Mouse (Mus musculus): ENCODE data around the gene Psmb10. TPM values are rescaled to one million over a fixed set of nuclear protein-coding genes. Genes with fewer than 3 reads are reported as not detected.

Psmb10 gene
- polyA plus RNA-seq, 1 experiment from 2014 or later: 93.0 TPM

GRCm38 (mm10) chr8:105890870-105891269 lies 47.4 kb downstream of the Psmb10 start:
- no peak for ATAC-seq
- H3K4me3 ChIP-seq (ENCODE audit: low read length): no peak overlapping the region
- no peaks in the 10 kb centered on the region for H3K9me3 ChIP-seq (ENCODE audit: control insufficient read depth, low read length)
- WGBS: 87% methylated on average over 6 of the region's 6 CpGs
- H3K4me2 ChIP-seq (ENCODE audit: low read length): no peak overlapping the region
- H3K27me3 ChIP-seq (replicated peaks; ENCODE audit: control insufficient read depth, insufficient read depth, low read length): no peaks in the 10 kb centered on the region
- H3K4me1 ChIP-seq (ENCODE audit: control insufficient read depth, insufficient read depth, low read depth, low read length): no peaks in the 10 kb centered on the region
- H3K27ac ChIP-seq (ENCODE audit: low read depth, low read length): no peak overlapping the region
- peaks cover 57% of the 10 kb centered on the region for H3K36me3 ChIP-seq (ENCODE audit: control insufficient read depth, insufficient read depth, low read length)
- H3K9ac ChIP-seq (ENCODE audit: low read depth, low read length): no peak overlapping the region

- WGBS: 91% methylated on average over 12 of the region's 12 CpGs
- ATAC-seq: no peak
- H3K4me1 ChIP-seq (ENCODE audit: control insufficient read depth, insufficient read depth, low read depth, low read length): no peaks in the 10 kb centered on the region
- H3K27me3 ChIP-seq (replicated peaks; ENCODE audit: control insufficient read depth, insufficient read depth, low read length): no peaks in the 10 kb centered on the region
- no peak overlapping the region for H3K4me2 ChIP-seq (ENCODE audit: low read length)
- peaks cover 66% of the 10 kb centered on the region for H3K36me3 ChIP-seq (ENCODE audit: control insufficient read depth, insufficient read depth, low read length)
- H3K9me3 ChIP-seq (ENCODE audit: control insufficient read depth, low read length): no peaks in the 10 kb centered on the region
- no peak overlapping the region for H3K4me3 ChIP-seq (ENCODE audit: low read length)
- no peak overlapping the region for H3K27ac ChIP-seq (ENCODE audit: low read depth, low read length)
- no peak overlapping the region for H3K9ac ChIP-seq (ENCODE audit: low read depth, low read length)
These were observed 48.3 kb downstream of the Psmb10 start for GRCm38 (mm10) chr8:105889756-105890465.

Small RNA genes lying within 50 kb of the gene (microRNA-seq; reads per million reads assigned to microRNA genes)
- gene Mir7074: not detected

Other genes starting within 250 kb of the Psmb10 start
- 91.7 and 96.4 TPM in 2 replicates for gene Acd, start 237.3 kb downstream of the Psmb10 start, polyA plus RNA-seq (2015; fragmentation: Nextera tagmentation; extraction: Ambion mirVana)
- gene Pard6a, start 237.3 kb downstream of the Psmb10 start, polyA plus RNA-seq (2015; fragmentation: Nextera tagmentation; extraction: Ambion mirVana): 62.5 and 63.8 TPM in 2 replicates
- 0.15 and 0.24 TPM in 2 replicates for gene 4933405L10Rik, start 230.8 kb downstream of the Psmb10 start, polyA plus RNA-seq (2015; fragmentation: Nextera tagmentation; extraction: Ambion mirVana)
- gene Enkd1, start 230.2 kb downstream of the Psmb10 start, polyA plus RNA-seq (2015; fragmentation: Nextera tagmentation; extraction: Ambion mirVana): 17.7 and 17.9 TPM in 2 replicates
- gene Gfod2, start 179.8 kb downstream of the Psmb10 start, polyA plus RNA-seq (2015; fragmentation: Nextera tagmentation; extraction: Ambion mirVana): 82.7 and 82.9 TPM in 2 replicates
- gene Ranbp10, start 111.1 kb downstream of the Psmb10 start, polyA plus RNA-seq (2015; fragmentation: Nextera tagmentation; extraction: Ambion mirVana): 8.9 and 9.3 TPM in 2 replicates
- gene Tsnaxip1, start 110.7 kb downstream of the Psmb10 start, polyA plus RNA-seq (2015; fragmentation: Nextera tagmentation; extraction: Ambion mirVana): 0.86 and 1.4 TPM in 2 replicates
- gene Cenpt, start 85.2 kb downstream of the Psmb10 start, polyA plus RNA-seq (2015; fragmentation: Nextera tagmentation; extraction: Ambion mirVana): 52.3 and 54.7 TPM in 2 replicates
- gene Thap11, start 83.3 kb downstream of the Psmb10 start, polyA plus RNA-seq (2015; fragmentation: Nextera tagmentation; extraction: Ambion mirVana): 52.5 and 55.9 TPM in 2 replicates
- gene Nutf2, start 77.9 kb downstream of the Psmb10 start, polyA plus RNA-seq (2015; fragmentation: Nextera tagmentation; extraction: Ambion mirVana): 118 and 158 TPM in 2 replicates
- gene Edc4, start 57.6 kb downstream of the Psmb10 start, polyA plus RNA-seq (2015; fragmentation: Nextera tagmentation; extraction: Ambion mirVana): 47.8 and 54.4 TPM in 2 replicates
- 0.95 and 1.3 TPM in 2 replicates for gene Nrn1l, start 44.9 kb downstream of the Psmb10 start, polyA plus RNA-seq (2015; fragmentation: Nextera tagmentation; extraction: Ambion mirVana)
- 11.0 and 13.3 TPM in 2 replicates for gene Pskh1, start 38.0 kb downstream of the Psmb10 start, polyA plus RNA-seq (2015; fragmentation: Nextera tagmentation; extraction: Ambion mirVana)
- 3.3 and 4.5 TPM in 2 replicates for gene Ctrl, start 4.6 kb downstream of the Psmb10 start, polyA plus RNA-seq (2015; fragmentation: Nextera tagmentation; extraction: Ambion mirVana)
- gene Lcat, start 4.9 kb upstream of the Psmb10 start, polyA plus RNA-seq (2015; fragmentation: Nextera tagmentation; extraction: Ambion mirVana): 6.0 and 9.9 TPM in 2 replicates
- 14.6 and 17.1 TPM in 2 replicates for gene Slc12a4, start 27.7 kb upstream of the Psmb10 start, polyA plus RNA-seq (2015; fragmentation: Nextera tagmentation; extraction: Ambion mirVana)
- gene Dpep3, start 41.0 kb upstream of the Psmb10 start, polyA plus RNA-seq (2015; fragmentation: Nextera tagmentation; extraction: Ambion mirVana): not detected in 2 replicates
- gene Dus2, start 52.9 kb upstream of the Psmb10 start, polyA plus RNA-seq (2015; fragmentation: Nextera tagmentation; extraction: Ambion mirVana): 30.3 and 31.8 TPM in 2 replicates
- gene Dpep2nb, start 67.5 kb upstream of the Psmb10 start, polyA plus RNA-seq (2015; fragmentation: Nextera tagmentation; extraction: Ambion mirVana): not detected in 2 replicates
- gene Ddx28, start 73.4 kb upstream of the Psmb10 start, polyA plus RNA-seq (2015; fragmentation: Nextera tagmentation; extraction: Ambion mirVana): 20.3 and 22.1 TPM in 2 replicates
- gene Nfatc3, start 120.4 kb upstream of the Psmb10 start, polyA plus RNA-seq (2015; fragmentation: Nextera tagmentation; extraction: Ambion mirVana): 2.1 and 2.6 TPM in 2 replicates
- 0.18 and 0.27 TPM in 2 replicates for gene Esrp2, start 198.5 kb upstream of the Psmb10 start, polyA plus RNA-seq (2015; fragmentation: Nextera tagmentation; extraction: Ambion mirVana)
- gene Pla2g15, start 212.0 kb upstream of the Psmb10 start, polyA plus RNA-seq (2015; fragmentation: Nextera tagmentation; extraction: Ambion mirVana): 23.5 and 24.2 TPM in 2 replicates
- 35.7 and 47.9 TPM in 2 replicates for gene Slc7a6, start 230.4 kb upstream of the Psmb10 start, polyA plus RNA-seq (2015; fragmentation: Nextera tagmentation; extraction: Ambion mirVana)